Mouse (Mus musculus): ENCODE measurements around the gene Rgl1.

GRCm38 (mm10) chr1:152687733-152688181 lies 78.4 kb downstream of the Rgl1 start:
- TF ChIP-seq CTCF (IDR thresholded peaks at IDR 0.05; ENCODE audit: control insufficient read depth, insufficient read depth, insufficient read length) (no peak), USF1 (IDR thresholded peaks at IDR 0.05; ENCODE audit: low read depth) (no peak), MYOG (IDR thresholded peaks at IDR 0.05; ENCODE audit: control insufficient read depth, extremely low read depth, insufficient read length) (no peak), MAX (IDR thresholded peaks at IDR 0.05) (no peak), MYOD1 (IDR thresholded peaks at IDR 0.05; ENCODE audit: control insufficient read depth, insufficient read length, low read depth) (no peak)
